ENCODE assay signal across 9 mouse cellular contexts in genomic region chr17:36942791-36943471, GRCm38 (mm10). TPM values are rescaled to one million over a fixed set of nuclear protein-coding genes. Genes with fewer than 3 reads are reported as not detected.
A peak's percentile ranks its signal among the peaks of the same experiment; 100 is the strongest.
DNase-seq lines count a peak whose midpoint lies in the region; ATAC-seq and TF ChIP-seq lines count a peak whose summit lies in the region.
"Had no signal": no experiment of that assay in that cellular context is flagged by ENCODE, and none has a peak within 500 bp of the region (broad histone marks: within the 10 kb centered on the region; RNA-seq: fewer than 3 reads in every experiment).

TSS of gene Rnf39 (plus strand) at chr17:36942918.

- peak within 1 kb of the TSS; percentile 38 for H3K27ac ChIP-seq in cerebellum, adult 2 months (ENCODE audit: insufficient read depth, low read length)
- H3K27ac ChIP-seq in heart, embryonic 12.5 days (ENCODE audit: poor library complexity, severe bottlenecking) = no peak within 1 kb of the TSS
- no peak within 1 kb of the TSS for H3K27ac ChIP-seq in limb, embryonic 12.5 days
- H3K27ac ChIP-seq in midbrain, embryonic 11.5 days (ENCODE audit: low read depth, low read length) = no peak within 1 kb of the TSS

- H3K9ac ChIP-seq in heart, embryonic 12.5 days = peak within 1 kb of the TSS; percentile 42
- H3K9ac ChIP-seq in limb, embryonic 12.5 days (replicated peaks) = peak within 1 kb of the TSS; percentile 59
- peak within 1 kb of the TSS; percentile 44 for H3K9ac ChIP-seq in midbrain, embryonic 11.5 days (ENCODE audit: low read length)

- no peaks in the 10 kb centered on the region for H3K36me3 ChIP-seq in heart, embryonic 12.5 days
- no peaks in the 10 kb centered on the region for H3K36me3 ChIP-seq in limb, embryonic 12.5 days
- H3K36me3 ChIP-seq in midbrain, embryonic 11.5 days (ENCODE audit: control insufficient read depth, insufficient read depth, low read length) = no peaks in the 10 kb centered on the region

- H3K4me1 ChIP-seq in cerebellum, adult 2 months (ENCODE audit: control insufficient read depth, insufficient read depth, low read length) = peaks cover 8% of the 10 kb centered on the region; the same call in 1 of the 2 replicates
- peaks cover 14% of the 10 kb centered on the region for H3K4me1 ChIP-seq in heart, embryonic 12.5 days (replicated peaks)
- H3K4me1 ChIP-seq in limb, embryonic 12.5 days (replicated peaks) = peaks cover 19% of the 10 kb centered on the region
- H3K4me1 ChIP-seq in midbrain, embryonic 11.5 days (ENCODE audit: control insufficient read depth, insufficient read depth, low read length) = peaks cover 15% of the 10 kb centered on the region

- no peaks in the 10 kb centered on the region; the same call in 1 of the 2 replicates for H3K27me3 ChIP-seq in cerebellum, adult 2 months (ENCODE audit: control insufficient read depth, insufficient read depth, low read length)
- peaks cover 69% of the 10 kb centered on the region for H3K27me3 ChIP-seq in heart, embryonic 12.5 days (replicated peaks)
- peaks cover 75% of the 10 kb centered on the region for H3K27me3 ChIP-seq in limb, embryonic 12.5 days
- peaks cover 44% of the 10 kb centered on the region for H3K27me3 ChIP-seq in midbrain, embryonic 11.5 days (ENCODE audit: control insufficient read depth, insufficient read depth, low read length)

- ATAC-seq in heart, embryonic 12.5 days (ENCODE audit: insufficient number of reproducible peaks, low FRiP score) = no peak
- ATAC-seq in limb, embryonic 12.5 days (ENCODE audit: insufficient number of reproducible peaks, insufficient read depth, low FRiP score, low TSS enrichment, low read depth) = peak; percentile 18; the same call in 1 of the 2 replicates
- ATAC-seq in midbrain, embryonic 11.5 days (ENCODE audit: low FRiP score) = no peak

- H3K9me3 ChIP-seq in heart, embryonic 12.5 days (replicated peaks) = no peaks in the 10 kb centered on the region
- no peaks in the 10 kb centered on the region for H3K9me3 ChIP-seq in limb, embryonic 12.5 days
- no peaks in the 10 kb centered on the region for H3K9me3 ChIP-seq in midbrain, embryonic 11.5 days (ENCODE audit: control insufficient read depth, low read length)

- TF ChIP-seq CTCF in cerebellum, adult 2 months (IDR thresholded peaks at IDR 0.05; ENCODE audit: borderline replicate concordance, insufficient read depth, low read depth, low read length) = no peak

- WGBS in cerebellum, adult 2 months = 2% methylated on average over 59 of the region's 59 CpGs
- 2% methylated on average over 59 of the region's 59 CpGs for WGBS in heart, embryonic 12.5 days
- WGBS in limb, embryonic 12.5 days = 2% methylated on average over 59 of the region's 59 CpGs
- 3% methylated on average over 51 of the region's 59 CpGs for WGBS in midbrain, embryonic 11.5 days

- peak within 1 kb of the TSS; percentile 75 for H3K4me2 ChIP-seq in heart, embryonic 12.5 days
- peak within 1 kb of the TSS; percentile 86 for H3K4me2 ChIP-seq in limb, embryonic 12.5 days
- peak within 1 kb of the TSS; percentile 53 for H3K4me2 ChIP-seq in midbrain, embryonic 11.5 days

- 0 out of 2 replicates have a peak, but pooled peaks have one; percentile 11 for TF ChIP-seq POLR2A in cerebellum, adult 2 months (IDR thresholded peaks at IDR 0.05; ENCODE audit: borderline replicate concordance, insufficient read depth, low read length)

- peak; percentile 15 for DNase-seq in kidney, adult 18-20 months
- DNase-seq in kidney, adult 11 months = no peak
- peak; percentile 50 to 65 for DNase-seq in cerebellum, adult 2 months
- DNase-seq in midbrain, embryonic 11.5 days (ENCODE audit: low spot score, missing footprints) = peak; percentile 89
- peak; percentile 33 for DNase-seq in thymus, postnatal 25 days
- no peak for DNase-seq in adrenal gland, postnatal 36 days

- H3K4me3 ChIP-seq in cerebellum, adult 2 months (replicated peaks; ENCODE audit: insufficient read depth, low read depth, low read length) = peak within 1 kb of the TSS; percentile 59
- H3K4me3 ChIP-seq in heart, embryonic 12.5 days = peak within 1 kb of the TSS; percentile 49
- peak within 1 kb of the TSS; percentile 49 for H3K4me3 ChIP-seq in limb, embryonic 12.5 days (replicated peaks)
- H3K4me3 ChIP-seq in midbrain, embryonic 11.5 days (ENCODE audit: low read depth, low read length) = peak within 1 kb of the TSS; percentile 30

RNA-seq across cellular contexts. Expression of gene Rnf39, which starts in this region (rescaled TPM):
- polyA plus RNA-seq in cerebellum, adult 2 months (2012; rRNA removed) = 5.6 and 6.5 TPM in 2 replicates
- polyA plus RNA-seq in heart, embryonic 12.5 days (2016; fragmentation: Nextera tagmentation; extraction: Ambion mirVana) = not detected in 2 replicates
- 0.73 and 1.3 TPM in 2 replicates for polyA plus RNA-seq in limb, embryonic 12.5 days (2016; fragmentation: Nextera tagmentation; extraction: Ambion mirVana)
- 0.46 TPM in 2 replicates for polyA plus RNA-seq in midbrain, embryonic 11.5 days (2014; fragmentation: Nextera tagmentation; extraction: Ambion mirVana)
- under 1 TPM in 1 of 2 experiments, not detected in 1; 0.16 TPM for total RNA-seq in adrenal gland, postnatal 36 days (2021)
- total RNA-seq: MEL had no signal

Comparison
In these comparisons a context has a peak if more than half of its experiments do, and no peak if none do; other contexts are left out.
1. DNase-seq: peak in kidney, adult 18-20 months (single experiment), cerebellum, adult 2 months (2 of 2) and thymus, postnatal 25 days (single experiment); none in kidney, adult 11 months (single experiment) and adrenal gland, postnatal 36 days (0 of 2).
2. Peak in DNase-seq, H3K4me3 ChIP-seq, H3K9ac ChIP-seq and H3K4me2 ChIP-seq in midbrain, embryonic 11.5 days; RNA of the gene not detected or under 1 TPM.
3. Peak in every context shown above with its lines, with median percentiles within 50 percentile points of each other: H3K4me3 ChIP-seq, H3K4me2 ChIP-seq and H3K9ac ChIP-seq.